Mouse (Mus musculus) liver, postnatal 0 days (tissue): ENCODE data around the gene Stk39. TPM values are rescaled to one million over a fixed set of nuclear protein-coding genes. Genes with fewer than 3 reads are reported as not detected.

Experiments used
- ATAC-seq: fragments of 200-750 bp; cut with Nextera tagmentation; 2 replicates; pipeline ENCODE4 v1.8.0; 2017; ENCODE audit warnings: mild to moderate bottlenecking, moderate library complexity
- DNase-seq: peaks from one replicate; pipeline ENCODE4 v3.0.0-alpha.2; 2016
- H3K27ac ChIP-seq: fragments of 300-500 bp; sonication (generic); 2 replicates; pipeline ENCODE4 v1.5.1; 2014; ENCODE audit warnings: antibody characterized with exemption, moderate library complexity, mild to moderate bottlenecking, low read depth
- H3K27me3 ChIP-seq: fragments of 300-500 bp; sonication (generic); 2 replicates; pipeline ENCODE4 v1.6.1; 2014; ENCODE audit warnings: low read length, control low read depth, mixed read lengths; ENCODE audit not compliant: insufficient read depth
- H3K36me3 ChIP-seq: fragments of 300-500 bp; sonication (generic); replicated peaks from 2 replicates; pipeline ENCODE4 v1.6.1; 2014; ENCODE audit warnings: mild to moderate bottlenecking, control low read depth, low read length, moderate library complexity, mixed read lengths; ENCODE audit not compliant: insufficient read depth
- H3K4me1 ChIP-seq: fragments of 300-500 bp; sonication (generic); 2 replicates; pipeline ENCODE4 v1.6.1; 2014; ENCODE audit warnings: antibody characterized with exemption, mild to moderate bottlenecking, control low read depth; ENCODE audit not compliant: insufficient read depth
- H3K4me2 ChIP-seq: fragments of 300-500 bp; sonication (generic); 2 replicates; pipeline ENCODE4 v1.6.1; 2014; ENCODE audit warnings: low read depth, mild to moderate bottlenecking, low read length, moderate library complexity, mixed read lengths
- H3K4me3 ChIP-seq: fragments of 300-500 bp; sonication (generic); 2 replicates; pipeline ENCODE4 v1.5.1; 2014; ENCODE audit warnings: low read depth, low read length
- H3K9ac ChIP-seq: fragments of 300-500 bp; sonication (generic); replicated peaks from 2 replicates; pipeline ENCODE4 v1.6.1; 2014; ENCODE audit warnings: mild to moderate bottlenecking, moderate library complexity
- H3K9me3 ChIP-seq: fragments of 300-500 bp; sonication (generic); 2 replicates; pipeline ENCODE4 v1.6.1; 2016; ENCODE audit warnings: mild to moderate bottlenecking, control low read depth, low read length, mixed read lengths
- CTCF ChIP-seq: sonication (generic); IDR thresholded peaks from 2 replicates; pipeline ENCODE4 v1.5.1; 2016; ENCODE audit warnings: antibody characterized with exemption, low read depth
- EP300 ChIP-seq: IDR thresholded peaks from 2 replicates; pipeline ENCODE4 v1.6.1; 2016; ENCODE audit warnings: antibody characterized with exemption, low read depth, mild to moderate bottlenecking
- WGBS: fragments of 180-500 bp; shearing (Covaris S2); extraction: QIAGEN DNeasy Blood & Tissue Kit; methylation state at CpG from one replicate; pipeline ENCODE4 v1.1.7; 2014; ENCODE audit not compliant: insufficient replicate concordance; 5-methylcytosine and 5-hydroxymethylcytosine counted together
- polyA plus RNA-seq: library from polyadenylated mRNA; unstranded; fragments of >200 nt; fragmentation: Nextera tagmentation; extraction: Ambion mirVana; gene quantifications from 2 replicates; pipeline ENCODE4 v1.2.1, GENCODE M21; 2015

The Stk39 gene
- polyA plus RNA-seq, 1 experiment from 2014 or later, result 1.7 TPM

GRCm38 (mm10) chr2:68485141-68485540 lies 13.1 kb upstream of the Stk39 start:
- Histone ChIP-seq H3K4me2 (no peak overlapping the region), H3K9ac (no peak overlapping the region), H3K4me1 (no peaks in the 10 kb centered on the region), H3K27me3 (no peaks in the 10 kb centered on the region), H3K36me3 (no peaks in the 10 kb centered on the region), H3K4me3 (no peak overlapping the region), H3K9me3 (no peaks in the 10 kb centered on the region), H3K27ac (no peak overlapping the region)
- TF ChIP-seq EP300, result no peak
- TF ChIP-seq CTCF, result no peak
- ATAC-seq, result no peak
- no peak for DNase-seq
- 44% methylated on average over 4 of the region's 4 CpGs for WGBS

- Histone ChIP-seq H3K9me3 (no peaks in the 10 kb centered on the region), H3K4me2 (no peak overlapping the region), H3K27me3 (no peaks in the 10 kb centered on the region), H3K4me1 (no peaks in the 10 kb centered on the region), H3K27ac (no peak overlapping the region), H3K4me3 (no peak overlapping the region), H3K9ac (no peak overlapping the region), H3K36me3 (no peaks in the 10 kb centered on the region)
- ATAC-seq, result no peak
- no peak for TF ChIP-seq CTCF
- TF ChIP-seq EP300, result no peak
- no peak for DNase-seq
- WGBS, result 84% methylated on average over 5 of the region's 5 CpGs
Measured at GRCm38 (mm10) chr2:68482896-68483295, 10.8 kb upstream of the Stk39 start.

- TF ChIP-seq CTCF (no peak), EP300 (no peak)
- no peaks in the 10 kb centered on the region for H3K9me3 ChIP-seq
- H3K4me1 ChIP-seq, result no peaks in the 10 kb centered on the region
- ATAC-seq, result no peak
- H3K27ac ChIP-seq, result no peak overlapping the region
- no peaks in the 10 kb centered on the region for H3K27me3 ChIP-seq
- 84% methylated on average over 10 of the region's 10 CpGs for WGBS
- DNase-seq, result no peak
- H3K4me3 ChIP-seq, result no peak overlapping the region
- H3K36me3 ChIP-seq, result no peaks in the 10 kb centered on the region
- H3K9ac ChIP-seq, result no peak overlapping the region
- H3K4me2 ChIP-seq, result no peak overlapping the region
Measured at GRCm38 (mm10) chr2:68479823-68480222, 7.8 kb upstream of the Stk39 start.

- ATAC-seq (no peak), DNase-seq (no peak)
- WGBS, result 57% methylated on average over 4 of the region's 4 CpGs
- Histone ChIP-seq H3K9me3 (no peaks in the 10 kb centered on the region), H3K4me3 (no peak overlapping the region), H3K4me2 (no peak overlapping the region), H3K4me1 (peaks cover 7% of the 10 kb centered on the region), H3K36me3 (no peaks in the 10 kb centered on the region), H3K27me3 (peaks cover 19% of the 10 kb centered on the region), H3K9ac (no peak overlapping the region), H3K27ac (no peak overlapping the region)
- no peak for TF ChIP-seq CTCF
- no peak for TF ChIP-seq EP300
Measured at GRCm38 (mm10) chr2:68472921-68473320, 853 bp upstream of the Stk39 start.

GRCm38 (mm10) chr2:68472551-68472910 lies 463 bp upstream of the Stk39 start:
- peak overlapping the region; percentile 61 for H3K4me3 ChIP-seq
- peak overlapping the region; percentile 70 for H3K27ac ChIP-seq
- no peaks in the 10 kb centered on the region for H3K9me3 ChIP-seq
- H3K4me2 ChIP-seq, result peak overlapping the region; percentile 91
- ATAC-seq (no peak), DNase-seq (no peak)
- WGBS, result 10% methylated on average over 5 of the region's 5 CpGs
- peaks cover 19% of the 10 kb centered on the region for H3K27me3 ChIP-seq
- no peaks in the 10 kb centered on the region for H3K36me3 ChIP-seq
- no peak for TF ChIP-seq CTCF
- no peak for TF ChIP-seq EP300
- H3K4me1 ChIP-seq, result peaks cover 7% of the 10 kb centered on the region
- H3K9ac ChIP-seq, result peak overlapping the region; percentile 60; the same call in 1 of the 2 replicates

GRCm38 (mm10) chr2:68470891-68471758 lies 943 bp downstream of the Stk39 start:
- Histone ChIP-seq H3K4me1 (peaks cover 7% of the 10 kb centered on the region), H3K36me3 (no peaks in the 10 kb centered on the region), H3K4me2 (peak overlapping the region; percentile 91), H3K27ac (peak overlapping the region; percentile 70), H3K9ac (peak overlapping the region; percentile 60), H3K4me3 (peak overlapping the region; percentile 61), H3K27me3 (peaks cover 19% of the 10 kb centered on the region), H3K9me3 (no peaks in the 10 kb centered on the region)
- no peak for TF ChIP-seq CTCF
- TF ChIP-seq EP300, result no peak
- DNase-seq (peak; percentile 47), ATAC-seq (peak; percentile 51)
- 3% methylated on average over 58 of the region's 87 CpGs for WGBS
